Mouse (Mus musculus) layer of hippocampus, adult 2 months (tissue): ENCODE measurements at regions not wholly inside any gene's neighbourhood (a gene's known extent, or its start where the extent isn't known, plus 50 kb on each side); places are given as distances from the start of the nearest gene placed in this dataset.

Source experiments
- DNase-seq, 2 experiments: peaks; one replicate each; pipeline ENCODE4 v3.0.0; 2022; ENCODE audit warnings: low spot score in 2 of 2
- H3K27ac ChIP-seq: fragments of 200-600 bp; 2 replicates; pipeline ENCODE4 v1.8.1; 2022
- H3K4me3 ChIP-seq: fragments of 200-600 bp; 2 replicates; pipeline ENCODE4 v1.8.1; 2022; ENCODE audit warnings: mild to moderate bottlenecking
- CTCF ChIP-seq: fragments of 200-600 bp; conservative IDR thresholded peaks from 2 replicates; pipeline ENCODE4 v1.8.1; 2022; ENCODE audit warnings: antibody characterized with exemption, mild to moderate bottlenecking, moderate library complexity

DNA sequence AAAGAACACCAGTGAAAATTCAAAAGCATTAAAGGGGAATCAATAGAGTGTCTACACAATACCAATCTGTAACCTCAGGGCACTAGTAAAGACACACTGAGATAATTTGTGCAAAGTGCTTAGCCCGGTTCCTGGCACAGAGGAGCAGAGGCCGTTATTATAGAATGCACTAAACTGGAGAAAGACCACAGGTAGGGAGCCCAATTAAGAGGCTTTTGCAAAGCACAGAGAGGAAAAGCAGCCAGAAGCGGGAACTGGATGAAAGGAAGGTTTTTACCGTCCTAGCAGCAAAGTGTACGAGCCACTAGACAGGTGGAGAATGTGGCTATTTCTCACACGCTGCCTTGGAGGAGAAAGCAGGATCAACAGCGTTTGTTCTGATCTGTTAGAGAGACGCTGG is 518.9 kb upstream of the Nox3 start:
- no peak for TF ChIP-seq CTCF
- H3K4me3 ChIP-seq, result no peak overlapping the region
- DNase-seq, result no peak
- H3K27ac ChIP-seq, result no peak overlapping the region

- Histone ChIP-seq H3K27ac (no peak overlapping the region), H3K4me3 (no peak overlapping the region)
- no peak for DNase-seq
- no peak for TF ChIP-seq CTCF
Observed at GRCm38 (mm10) chr17:4216203-4216602, 520.1 kb upstream of the Nox3 start.

DNA sequence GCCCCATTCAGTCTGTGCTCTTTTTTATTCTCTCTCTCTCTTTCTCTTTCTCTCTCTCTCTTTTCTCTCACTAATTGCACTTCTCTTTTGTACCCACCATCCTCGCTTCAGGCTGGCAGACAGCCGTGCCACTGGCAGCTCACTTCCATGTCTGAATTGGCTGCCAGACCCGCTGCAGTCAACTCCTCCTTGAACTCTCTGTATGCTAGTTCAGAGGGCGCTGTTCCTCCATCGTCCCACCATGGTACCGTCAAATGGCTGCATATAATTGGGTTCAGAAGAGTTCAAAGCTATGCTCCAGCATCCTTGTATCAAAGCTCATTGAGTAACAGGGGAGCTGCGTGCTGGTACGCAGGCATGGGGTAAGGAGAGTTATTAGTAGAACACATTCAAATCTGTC is 520.7 kb upstream of the Nox3 start:
- DNase-seq, result no peak
- H3K27ac ChIP-seq, result no peak overlapping the region
- TF ChIP-seq CTCF, result no peak
- H3K4me3 ChIP-seq, result no peak overlapping the region

GRCm38 (mm10) chr17:4220661-4221360 is 524.8 kb upstream of the Nox3 start:
- Histone ChIP-seq H3K4me3 (no peak overlapping the region), H3K27ac (no peak overlapping the region)
- TF ChIP-seq CTCF, result no peak
- DNase-seq, result no peak

- no peak overlapping the region for H3K27ac ChIP-seq
- no peak for DNase-seq
- H3K4me3 ChIP-seq, result no peak overlapping the region
- TF ChIP-seq CTCF, result no peak
Observed at GRCm38 (mm10) chr17:4227889-4228288, 531.8 kb upstream of the Nox3 start.

DNA sequence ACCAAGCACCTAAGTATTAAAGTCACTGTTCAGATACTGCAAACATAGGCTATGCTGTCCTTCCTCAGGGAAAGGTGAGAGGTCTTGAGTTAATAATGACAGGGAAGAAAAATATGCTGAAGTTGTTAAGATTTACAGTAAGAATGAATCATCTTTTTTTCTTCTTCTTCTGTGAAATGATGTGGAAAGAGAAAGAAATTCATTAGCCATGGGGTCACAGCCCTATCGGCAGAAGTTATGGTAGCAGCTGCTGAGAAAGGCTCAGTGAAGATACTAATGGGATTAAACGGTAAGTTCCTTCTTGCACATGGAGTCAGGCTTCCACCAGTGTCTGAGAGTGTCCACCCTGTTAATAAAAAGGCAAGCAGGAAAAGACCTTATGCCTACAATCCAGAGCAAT is 533.9 kb upstream of the Nox3 start:
- Histone ChIP-seq H3K4me3 (no peak overlapping the region), H3K27ac (no peak overlapping the region)
- DNase-seq, result no peak
- TF ChIP-seq CTCF, result no peak

GRCm38 (mm10) chr17:4250476-4250875 is 554.4 kb upstream of the Nox3 start:
- Histone ChIP-seq H3K4me3 (no peak overlapping the region), H3K27ac (no peak overlapping the region)
- TF ChIP-seq CTCF, result no peak
- no peak for DNase-seq

- DNase-seq, result no peak
- Histone ChIP-seq H3K27ac (no peak overlapping the region), H3K4me3 (no peak overlapping the region)
- TF ChIP-seq CTCF, result no peak
Observed at GRCm38 (mm10) chr17:4265471-4265870, 569.4 kb upstream of the Nox3 start.

DNA sequence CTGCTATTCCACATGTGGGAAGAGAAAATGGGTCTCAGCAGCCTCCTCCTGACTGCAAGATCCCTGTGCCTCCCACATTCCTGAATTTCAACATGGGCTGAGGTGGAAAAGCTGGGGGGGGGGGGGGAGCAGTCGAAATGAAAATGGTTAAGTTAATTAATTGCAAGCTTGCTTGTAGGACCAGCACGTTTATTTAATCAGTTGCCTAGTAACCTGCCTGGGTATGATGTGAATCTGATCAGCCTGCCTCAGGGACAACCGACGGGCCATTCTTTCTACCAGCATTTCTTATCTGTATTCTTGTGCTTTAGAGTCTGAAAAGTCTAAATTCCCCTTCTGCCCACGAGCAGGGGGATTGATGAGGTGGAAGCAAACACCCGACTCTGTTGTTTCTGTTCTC is 569.9 kb upstream of the Nox3 start:
- TF ChIP-seq CTCF, result no peak
- DNase-seq, result no peak
- H3K27ac ChIP-seq, result no peak overlapping the region
- no peak overlapping the region for H3K4me3 ChIP-seq

DNA sequence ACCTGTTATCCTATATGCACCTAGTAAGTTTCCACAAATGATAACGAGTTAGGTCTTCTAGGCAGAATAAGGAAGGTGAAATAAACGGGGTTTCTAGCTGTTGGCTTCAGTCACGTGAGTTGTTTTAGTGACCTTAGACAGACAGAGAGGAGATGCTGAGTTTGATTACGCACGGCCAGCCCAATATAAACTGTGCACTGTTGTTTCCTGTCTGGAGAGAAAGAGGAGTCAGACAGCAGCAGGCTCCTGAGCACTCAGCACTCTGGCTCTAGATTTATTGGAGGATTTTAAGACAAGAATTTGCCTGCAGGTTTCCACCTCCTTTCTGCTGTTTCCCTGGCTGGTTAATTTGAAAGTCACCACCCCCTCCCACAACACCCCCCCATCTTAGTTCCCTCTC is 570.4 kb upstream of the Nox3 start:
- H3K27ac ChIP-seq, result no peak overlapping the region
- no peak overlapping the region for H3K4me3 ChIP-seq
- TF ChIP-seq CTCF, result no peak
- DNase-seq, result no peak

- no peak overlapping the region for H3K4me3 ChIP-seq
- no peak overlapping the region for H3K27ac ChIP-seq
- DNase-seq, result no peak
- no peak for TF ChIP-seq CTCF
Observed at GRCm38 (mm10) chr17:4268380-4268779, 572.3 kb upstream of the Nox3 start.

- Histone ChIP-seq H3K27ac (no peak overlapping the region), H3K4me3 (no peak overlapping the region)
- TF ChIP-seq CTCF, result no peak
- DNase-seq, result no peak
Observed at GRCm38 (mm10) chr17:4272456-4272855, 576.4 kb upstream of the Nox3 start.

DNA sequence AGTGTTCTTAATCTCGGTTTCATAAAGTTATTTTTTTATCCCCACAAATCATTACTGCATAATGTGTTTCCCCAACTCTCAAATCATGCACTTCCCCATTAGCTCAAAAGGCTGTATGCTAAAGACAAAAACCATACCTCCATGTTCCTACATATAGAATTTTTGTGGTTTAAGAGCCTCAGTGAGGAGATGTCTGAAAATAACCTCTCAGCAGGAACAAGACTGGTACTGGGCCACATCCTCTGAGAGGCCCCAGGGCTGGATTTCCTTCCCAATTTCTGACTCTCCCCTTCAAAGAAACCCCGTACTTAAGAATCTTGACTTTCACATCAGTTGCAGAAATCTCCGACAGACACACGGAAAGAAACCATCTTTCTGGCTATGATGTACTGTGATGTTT is 580.7 kb upstream of the Nox3 start:
- no peak overlapping the region for H3K27ac ChIP-seq
- no peak for DNase-seq
- no peak for TF ChIP-seq CTCF
- no peak overlapping the region for H3K4me3 ChIP-seq

DNA sequence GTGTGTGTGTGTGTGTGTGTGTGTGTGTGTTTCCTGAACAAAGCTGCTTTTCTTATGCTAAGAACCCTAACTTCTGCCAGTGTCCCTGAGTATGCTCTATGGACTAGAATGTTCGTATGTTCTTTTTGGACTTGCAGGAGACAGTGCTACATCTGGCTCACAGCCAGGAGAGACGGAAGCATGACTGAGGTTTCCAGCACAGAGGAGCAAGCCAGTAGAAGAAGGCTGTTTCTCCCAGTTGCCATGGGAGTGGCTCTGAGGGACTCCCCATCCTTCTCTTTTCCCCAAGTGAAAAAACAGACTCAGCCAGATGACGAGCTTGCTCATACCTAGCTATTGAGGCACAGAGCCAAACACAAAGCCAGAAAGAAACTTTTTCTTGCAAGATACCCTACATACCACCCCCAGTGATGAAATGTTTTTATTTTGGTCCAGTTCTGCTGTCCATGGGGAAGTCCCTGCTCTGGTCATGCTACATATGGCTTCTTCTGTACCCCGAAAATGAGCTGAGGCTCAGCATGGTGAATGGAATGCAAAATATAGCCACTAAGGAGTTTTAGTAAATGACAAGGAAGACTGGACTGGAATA is 582.3 kb upstream of the Nox3 start:
- H3K27ac ChIP-seq, result no peak overlapping the region
- DNase-seq, result peak in 1 of 2 experiments; percentile 15

DNA sequence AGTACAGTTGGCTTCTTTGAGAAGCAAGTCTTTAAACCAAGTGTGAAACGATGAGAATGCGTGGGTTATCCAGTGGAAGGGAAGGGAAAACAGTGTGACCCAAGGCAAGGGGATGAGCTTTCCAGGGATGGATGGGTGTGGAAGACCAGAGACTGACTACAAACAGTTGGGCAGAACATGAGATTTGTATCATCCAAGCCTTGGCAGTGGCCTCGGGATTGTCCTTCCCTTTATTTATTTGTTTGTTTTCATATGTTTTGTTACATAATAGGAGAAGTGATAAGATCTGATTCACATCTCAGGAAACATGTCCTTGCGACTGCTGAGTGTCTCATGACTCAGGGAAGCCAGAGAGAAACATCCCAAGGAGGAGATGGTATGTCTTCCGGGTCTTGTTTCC is 585.4 kb upstream of the Nox3 start:
- no peak for DNase-seq
- no peak for TF ChIP-seq CTCF
- H3K4me3 ChIP-seq, result no peak overlapping the region
- no peak overlapping the region for H3K27ac ChIP-seq

More for the DNA sequence above, 582.3 kb upstream of the Nox3 start:
- no peak for TF ChIP-seq CTCF
- H3K4me3 ChIP-seq, result no peak overlapping the region
